Mouse (Mus musculus) telencephalon, adult 2 months (tissue): ENCODE measurements around the gene Vmn1r199.

Experiments used
- DNase-seq: peaks from one replicate; pipeline ENCODE4 v3.0.0-alpha.2; 2011; ENCODE audit warnings: low read depth, low spot score

Gene Vmn1r199

DNA sequence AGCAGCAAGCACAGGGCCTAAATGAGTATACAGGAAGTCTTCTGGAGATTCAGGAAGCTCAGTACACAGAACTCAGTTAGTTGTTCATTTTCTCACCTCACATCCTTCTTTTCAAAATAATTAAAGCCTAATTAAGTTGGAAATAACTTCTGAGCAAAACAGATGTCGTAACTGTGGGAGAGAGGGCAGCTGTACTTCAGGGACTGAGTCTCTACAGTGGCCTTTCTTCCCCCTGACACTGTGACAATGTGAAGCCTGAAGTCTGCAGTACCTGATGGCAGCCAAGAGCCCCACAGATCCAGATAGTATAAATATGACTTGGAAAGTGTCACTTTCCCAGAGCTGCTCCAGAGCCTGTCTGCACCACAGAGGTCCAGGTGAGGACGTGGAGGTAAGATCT lies at the start of gene Vmn1r199:
TSS of gene Vmn1r199 (plus strand) at position 301 of the 400 bp plus-strand sequence.
- no peak for DNase-seq

DNA sequence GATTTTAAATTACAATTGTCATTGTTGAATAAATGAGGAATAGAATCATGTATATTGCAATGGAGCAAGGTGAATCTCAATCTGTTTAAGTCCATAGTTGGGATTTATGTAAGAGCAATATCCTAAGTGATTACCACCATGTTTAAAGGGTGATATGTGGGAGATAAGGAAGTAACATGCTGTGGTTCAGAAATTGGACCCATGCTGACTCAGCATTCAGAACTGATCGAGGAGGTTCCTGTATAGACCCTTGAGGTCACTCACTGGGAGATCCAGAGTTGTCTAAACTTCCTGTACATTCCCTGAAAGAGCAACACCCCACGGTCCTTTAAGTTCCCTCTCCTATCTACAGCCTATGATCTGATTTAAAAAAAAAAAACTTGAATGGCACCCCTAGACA lies 46.3 kb upstream of the Vmn1r199 start:
- DNase-seq = no peak

DNA sequence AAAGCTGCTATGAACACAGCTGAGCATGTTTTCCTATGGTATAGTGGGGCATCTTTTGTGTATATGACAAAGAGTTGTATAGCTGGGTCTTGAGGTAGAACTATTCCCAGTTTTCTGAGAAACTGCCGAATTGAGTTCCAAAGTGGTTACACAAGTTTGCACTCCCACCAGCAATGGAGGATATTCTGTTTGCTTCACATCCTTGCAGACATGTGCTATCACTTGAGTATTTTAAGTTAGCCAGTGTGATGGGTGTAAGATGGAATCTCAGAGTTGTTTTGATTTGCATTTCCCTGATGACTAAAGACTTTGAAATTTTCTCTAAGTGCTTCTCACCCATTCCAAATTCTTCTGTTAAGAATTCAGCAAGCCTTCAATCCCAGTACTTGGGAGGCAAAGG lies 44.1 kb upstream of the Vmn1r199 start:
- DNase-seq = peak; percentile 9

DNA sequence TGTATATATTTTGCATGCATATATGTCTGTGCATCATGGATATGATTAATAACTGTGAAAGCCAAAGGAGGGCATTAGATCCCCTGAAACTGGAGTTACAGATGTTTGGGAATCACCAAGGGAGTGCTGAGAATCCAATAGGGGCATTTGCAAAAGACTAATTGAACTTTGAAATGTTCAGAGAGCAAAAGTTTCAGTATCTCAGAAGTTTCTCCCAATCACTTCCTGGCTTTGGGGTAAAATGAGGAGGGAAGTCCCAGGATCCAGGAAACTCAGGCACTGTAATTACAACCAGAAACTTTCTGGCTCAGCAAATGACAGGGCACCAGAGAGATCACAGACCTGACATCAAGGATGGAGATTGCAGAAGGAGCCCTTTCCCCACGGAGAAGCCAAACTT lies 29.6 kb upstream of the Vmn1r199 start, which contains the start of gene Vmn1r198:
TSS of gene Vmn1r198 (plus strand) at position 301 of the 400 bp plus-strand sequence.
- no peak for DNase-seq

DNA sequence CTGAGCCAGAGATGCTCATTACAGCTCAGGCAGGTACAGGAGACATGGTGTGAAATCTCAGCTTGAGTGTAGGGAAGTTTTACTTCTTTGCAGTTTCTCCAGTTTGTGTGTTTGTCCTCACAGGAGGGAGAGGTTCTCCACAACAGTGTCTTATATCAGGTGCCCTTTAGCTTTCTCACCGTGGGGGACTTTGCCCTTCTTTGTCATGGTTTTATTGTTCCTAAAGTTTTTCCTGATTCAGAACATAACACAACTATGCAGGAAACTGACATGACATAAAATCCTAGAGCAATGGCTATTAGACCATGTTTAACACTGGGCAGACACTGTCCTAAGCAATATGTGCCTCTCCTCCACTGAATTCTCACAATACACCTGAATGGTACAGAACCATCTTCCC lies 28.8 kb upstream of the Vmn1r199 start:
- DNase-seq = no peak

DNA sequence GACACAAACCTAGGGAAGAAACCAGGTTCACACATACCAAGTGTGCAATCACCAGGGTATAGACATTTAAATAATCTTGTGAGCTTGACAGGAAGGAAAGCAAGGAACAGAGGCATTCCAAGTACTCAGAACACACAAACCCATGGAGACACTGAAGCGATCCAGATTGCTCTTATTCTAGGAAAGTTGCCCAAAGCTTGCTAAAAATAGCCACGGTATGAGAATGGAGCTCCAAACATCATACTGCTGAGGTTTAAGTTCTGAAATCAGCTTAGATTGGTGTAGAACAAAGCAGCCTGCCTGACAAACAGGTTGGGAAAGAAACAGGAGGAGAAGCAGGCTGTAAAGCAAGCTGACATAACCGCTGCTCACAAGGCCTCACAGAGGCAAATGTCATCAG lies 1.5 kb downstream of the Vmn1r199 start:
- peak; percentile 78 for DNase-seq

DNA sequence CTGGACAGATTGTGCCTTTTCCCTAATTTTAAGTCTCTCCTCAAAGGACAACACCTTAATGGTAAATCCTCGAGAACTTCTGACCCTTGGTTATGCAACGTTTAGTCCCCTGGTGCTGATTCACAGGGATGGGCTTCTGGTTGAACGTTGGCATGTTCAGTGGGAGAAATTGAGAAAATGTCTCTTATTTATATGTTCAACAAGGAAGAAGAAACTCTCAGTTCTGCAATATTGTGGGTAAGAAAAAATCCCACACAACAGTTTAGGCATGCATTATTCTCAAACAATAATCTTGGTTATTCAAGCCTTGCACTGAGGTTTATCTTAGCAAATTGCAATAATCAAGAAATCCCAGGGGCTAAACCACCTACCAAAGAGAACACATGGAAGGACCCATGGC lies 3.8 kb downstream of the Vmn1r199 start:
- DNase-seq = no peak

DNA sequence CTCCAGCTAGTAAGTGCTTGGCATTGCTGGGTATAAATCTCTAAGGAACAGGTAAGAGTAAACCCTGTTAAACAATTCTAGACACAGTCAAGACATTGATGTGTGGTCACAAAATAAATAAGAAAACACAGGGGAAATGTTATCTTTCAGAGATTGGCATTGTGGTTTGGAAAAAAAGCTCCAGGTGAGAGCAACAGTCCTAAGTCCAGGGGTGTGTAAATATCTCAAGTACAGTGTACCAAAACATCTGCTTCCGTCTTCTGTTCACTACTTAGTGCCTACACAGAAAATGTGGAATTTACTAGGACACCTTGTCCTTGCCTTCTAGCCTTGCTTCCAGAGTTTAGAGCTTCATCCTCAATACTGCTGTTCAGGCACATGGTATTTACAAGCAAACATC lies 7.4 kb downstream of the Vmn1r199 start:
- no peak for DNase-seq

DNA sequence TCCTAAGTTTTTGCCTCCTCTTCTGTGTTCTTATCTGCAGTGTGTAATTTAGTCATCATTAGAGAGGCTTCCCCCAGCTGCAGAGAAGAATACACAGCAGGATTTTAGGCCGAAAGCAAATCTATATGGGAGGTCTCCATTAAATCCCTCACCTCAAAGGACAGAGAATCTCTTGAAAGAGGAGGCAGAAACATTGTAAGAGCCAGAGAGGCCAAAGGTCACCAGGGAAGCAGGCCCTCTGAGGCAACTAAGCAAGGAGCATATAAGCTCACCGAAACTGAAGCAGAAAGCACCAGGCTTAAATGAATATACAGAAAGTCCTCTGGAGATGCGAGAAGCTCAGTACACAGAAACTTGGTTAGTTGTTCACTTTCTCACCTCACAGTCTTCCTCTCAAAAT lies 10.5 kb downstream of the Vmn1r199 start, which contains the start of gene Vmn1r200:
TSS of gene Vmn1r200 (plus strand) at position 301 of the 400 bp plus-strand sequence.
- DNase-seq = no peak

DNA sequence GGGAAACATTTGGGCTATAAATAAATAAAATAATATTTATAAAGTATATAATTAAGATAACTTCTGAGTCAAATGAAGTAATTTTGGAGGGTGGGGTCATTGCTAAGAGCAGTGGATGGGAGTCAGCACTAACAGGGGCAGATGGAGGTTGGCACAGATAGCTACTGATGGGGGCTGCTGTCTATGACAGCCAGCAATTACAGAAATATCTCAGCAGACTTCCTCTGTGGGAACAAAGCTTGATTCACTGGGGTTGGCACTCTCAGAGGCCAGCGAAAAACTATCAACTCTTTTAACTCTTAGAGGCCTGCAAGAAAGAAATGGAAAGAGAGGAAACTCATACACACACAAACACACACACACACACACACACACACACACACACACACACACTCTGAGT lies 23.4 kb downstream of the Vmn1r199 start:
- peak; percentile 9 for DNase-seq
